Mouse (Mus musculus) hindbrain, embryonic 10.5 days (tissue): ENCODE data around the gene Kazn. TPM values are rescaled to one million over a fixed set of nuclear protein-coding genes. Genes with fewer than 3 reads are reported as not detected.

Experiments
- DNase-seq: peaks from one replicate; pipeline ENCODE4 v3.0.0-alpha.2; 2017; ENCODE audit warnings: low spot score
- H3K27ac ChIP-seq: fragments of 300-500 bp; sonication (generic); 2 replicates; pipeline ENCODE4 v1.5.1; 2016; ENCODE audit warnings: mild to moderate bottlenecking, moderate library complexity
- H3K27me3 ChIP-seq: fragments of 300-500 bp; sonication (generic); 2 replicates; pipeline ENCODE4 v1.6.1; 2016; ENCODE audit warnings: mild to moderate bottlenecking; ENCODE audit not compliant: poor library complexity, insufficient read depth, severe bottlenecking
- H3K36me3 ChIP-seq: fragments of 300-500 bp; sonication (generic); 2 replicates; pipeline ENCODE4 v1.6.1; 2016; ENCODE audit warnings: mild to moderate bottlenecking, moderate library complexity
- H3K4me1 ChIP-seq: fragments of 300-500 bp; sonication (generic); replicated peaks from 2 replicates; pipeline ENCODE4 v1.6.1; 2016; ENCODE audit warnings: mild to moderate bottlenecking
- H3K4me3 ChIP-seq: fragments of 300-500 bp; sonication (generic); 2 replicates; pipeline ENCODE4 v1.5.1; 2016; ENCODE audit warnings: mild to moderate bottlenecking, moderate library complexity
- H3K9me3 ChIP-seq: fragments of 300-500 bp; sonication (generic); 2 replicates; pipeline ENCODE4 v1.6.1; 2016; ENCODE audit warnings: mild to moderate bottlenecking, moderate library complexity
- WGBS: fragments of 180-500 bp; shearing (Covaris S2); methylation state at CpG from one replicate; pipeline ENCODE4 v1.1.7; 2016; 5-methylcytosine and 5-hydroxymethylcytosine counted together
- polyA plus RNA-seq: library from polyadenylated mRNA; unstranded; fragments of >200 nt; fragmentation: Nextera tagmentation; extraction: Ambion mirVana; gene quantifications from 2 replicates; pipeline ENCODE4 v1.2.1, GENCODE M21; 2016

The Kazn gene
- 11.4 and 14.3 TPM in 2 replicates for polyA plus RNA-seq

DNA sequence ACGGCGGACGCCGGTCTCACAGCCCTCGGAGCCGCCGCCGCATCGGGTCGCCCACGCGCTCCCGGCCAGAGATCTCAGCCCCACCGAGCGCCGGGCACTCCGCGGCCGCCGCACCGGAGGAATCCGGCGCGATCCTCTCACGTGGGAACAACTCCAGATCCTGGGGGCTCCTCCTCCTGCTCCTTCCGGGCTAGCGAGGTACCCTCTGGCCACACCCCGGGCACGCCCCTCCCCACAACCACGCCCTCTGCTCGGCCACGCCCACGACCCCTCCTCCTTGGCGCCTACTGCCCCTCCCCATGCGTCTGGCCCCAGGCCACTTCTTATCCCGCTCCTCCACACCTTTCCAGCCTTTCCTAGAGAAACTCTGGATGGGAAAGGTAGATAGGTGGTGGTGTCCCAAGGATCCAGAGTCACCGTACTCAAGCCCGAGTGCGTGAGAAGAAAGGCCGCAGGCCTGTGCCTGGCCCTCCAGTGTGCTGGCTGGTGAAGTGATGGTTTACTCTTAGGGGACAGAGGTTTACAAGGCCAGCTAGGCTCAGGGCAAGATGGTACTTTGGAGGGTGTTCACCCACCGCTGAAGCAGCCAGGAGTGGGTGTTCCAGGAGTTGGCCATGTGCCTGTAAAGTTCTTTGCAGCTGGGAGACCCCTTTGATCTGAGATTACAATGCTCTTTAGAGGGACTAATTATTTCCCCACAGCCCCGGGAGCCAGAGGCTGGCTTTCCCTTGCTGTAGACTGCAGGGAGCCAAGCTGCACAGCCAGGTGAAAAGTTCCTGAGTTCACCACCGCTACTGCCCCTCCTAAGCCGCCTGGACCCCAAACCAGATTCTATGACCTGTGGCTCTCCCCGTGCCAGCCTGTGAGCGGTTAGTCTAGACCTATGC lies at the start of gene Kazn:
TSS of gene Kazn (minus strand) at position 162 of the 887 bp plus-strand sequence.
- peak within 1 kb of the TSS; percentile 82 for H3K4me3 ChIP-seq
- peaks cover 14% of the 10 kb centered on the region for H3K27me3 ChIP-seq
- WGBS: 5% methylated on average over 46 of the region's 46 CpGs
- H3K9me3 ChIP-seq: no peaks in the 10 kb centered on the region
- peak within 1 kb of the TSS; percentile 88 for H3K27ac ChIP-seq
- peak; percentile 93 for DNase-seq
- H3K4me1 ChIP-seq: peaks cover 51% of the 10 kb centered on the region
- no peaks in the 10 kb centered on the region for H3K36me3 ChIP-seq

DNA sequence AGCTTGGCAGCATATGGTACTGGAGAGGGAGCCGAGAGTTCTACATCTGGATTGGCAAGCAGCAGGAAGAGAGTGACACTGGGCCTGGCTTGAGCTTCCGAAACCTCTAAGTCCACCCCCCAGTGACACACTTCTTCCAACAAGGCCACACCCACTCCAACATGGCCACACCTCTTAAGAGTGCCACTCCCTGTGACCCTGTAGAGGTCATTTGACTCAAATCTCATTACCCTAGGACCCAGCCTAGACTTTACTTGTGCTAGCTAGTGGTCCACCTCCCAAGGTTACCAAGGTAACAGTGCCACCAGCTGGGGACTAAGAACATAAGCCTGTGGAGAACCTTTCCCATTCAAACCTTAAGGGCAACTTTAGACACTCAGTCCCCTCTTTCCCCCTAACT lies 46.3 kb upstream of the Kazn start:
- Histone ChIP-seq H3K4me1 (no peaks in the 10 kb centered on the region), H3K9me3 (no peaks in the 10 kb centered on the region), H3K36me3 (no peaks in the 10 kb centered on the region), H3K27me3 (no peaks in the 10 kb centered on the region), H3K27ac (no peak overlapping the region), H3K4me3 (no peak overlapping the region)
- no peak for DNase-seq
- WGBS: 90% methylated on average over 2 of the region's 2 CpGs

DNA sequence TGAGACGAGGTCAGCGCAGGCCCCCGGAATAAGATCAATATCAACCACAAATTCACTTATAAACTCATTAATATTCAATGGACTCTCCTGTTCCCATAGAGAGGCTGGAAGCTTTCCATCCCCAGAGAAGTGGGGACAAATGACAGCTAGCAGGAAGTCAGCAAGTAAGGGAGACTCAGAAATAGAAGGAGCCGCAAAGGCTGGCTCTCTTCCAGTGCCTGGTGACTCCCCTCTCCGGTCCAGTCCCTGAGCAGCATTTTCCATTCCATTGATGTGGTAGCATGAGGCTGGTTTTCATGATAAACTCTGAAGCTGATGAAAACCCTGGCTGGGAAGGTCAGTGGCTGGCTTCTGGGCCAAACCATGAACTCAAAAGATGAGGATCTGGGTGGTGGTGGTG lies 44.7 kb upstream of the Kazn start:
- Histone ChIP-seq H3K4me3 (no peak overlapping the region), H3K27ac (no peak overlapping the region), H3K9me3 (no peaks in the 10 kb centered on the region), H3K4me1 (no peaks in the 10 kb centered on the region), H3K36me3 (no peaks in the 10 kb centered on the region), H3K27me3 (no peaks in the 10 kb centered on the region)
- WGBS: 82% methylated on average over 5 of the region's 5 CpGs
- DNase-seq: no peak

DNA sequence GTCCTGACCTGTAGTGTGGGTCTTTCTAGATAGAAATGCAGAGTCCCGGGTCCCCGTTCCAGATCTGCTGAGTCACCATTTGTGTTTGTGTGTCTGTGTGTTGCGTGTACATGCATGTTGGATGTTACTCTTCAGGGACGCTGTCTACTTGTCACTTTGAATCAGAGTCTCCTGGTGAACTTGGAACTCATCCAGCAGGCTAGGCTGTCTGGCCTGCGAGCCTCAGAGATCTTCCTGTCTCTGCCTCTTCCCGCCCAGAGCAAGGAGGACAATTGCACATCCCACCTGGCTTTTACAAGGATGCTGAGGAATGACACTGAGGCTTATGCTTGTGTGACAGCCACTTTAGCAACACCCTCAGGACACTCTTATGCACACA lies 39.0 kb upstream of the Kazn start:
- Histone ChIP-seq H3K36me3 (no peaks in the 10 kb centered on the region), H3K27ac (no peak overlapping the region), H3K27me3 (no peaks in the 10 kb centered on the region), H3K4me1 (peaks cover 11% of the 10 kb centered on the region), H3K4me3 (no peak overlapping the region), H3K9me3 (peaks cover 4% of the 10 kb centered on the region; the same call in 1 of the 2 replicates)
- WGBS: 93% methylated on average over 6 of the region's 6 CpGs
- DNase-seq: no peak

DNA sequence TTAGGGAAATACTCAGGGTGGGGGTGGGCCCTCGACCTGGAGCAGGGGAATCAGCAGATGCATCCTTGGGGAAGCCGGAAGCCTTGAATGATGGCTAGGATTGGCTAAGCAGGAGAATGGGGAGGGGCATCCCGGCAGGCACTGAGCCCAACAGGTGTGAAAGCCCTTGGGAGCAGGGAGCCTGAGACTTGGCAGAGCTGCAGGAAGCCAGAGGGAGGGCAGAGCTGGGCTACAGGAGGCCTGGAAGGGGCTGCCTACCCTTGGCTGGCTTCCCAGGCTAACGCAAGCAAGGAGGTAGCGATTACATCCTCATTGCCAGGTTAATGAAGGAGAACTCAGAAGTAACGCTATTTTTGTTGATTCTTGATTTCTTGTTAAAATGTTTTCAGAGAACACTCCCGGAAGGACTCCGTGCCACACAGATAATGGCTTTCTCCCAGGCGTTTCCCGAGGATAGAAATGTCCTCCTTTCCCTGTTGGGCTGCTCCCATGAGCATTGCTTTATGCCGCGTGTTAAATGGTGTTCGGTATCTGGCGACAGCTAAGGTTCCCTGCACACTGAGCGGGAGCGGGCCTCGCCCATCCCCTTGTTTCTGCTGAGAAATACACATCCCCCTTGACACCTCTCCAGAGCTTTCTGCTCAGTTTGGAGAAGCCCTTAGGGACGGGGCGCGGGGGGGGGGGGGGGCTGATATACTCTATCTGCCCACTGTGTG lies 38.4 kb upstream of the Kazn start:
- 48% methylated on average over 20 of the region's 20 CpGs for WGBS
- peaks cover 11% of the 10 kb centered on the region for H3K4me1 ChIP-seq

DNA sequence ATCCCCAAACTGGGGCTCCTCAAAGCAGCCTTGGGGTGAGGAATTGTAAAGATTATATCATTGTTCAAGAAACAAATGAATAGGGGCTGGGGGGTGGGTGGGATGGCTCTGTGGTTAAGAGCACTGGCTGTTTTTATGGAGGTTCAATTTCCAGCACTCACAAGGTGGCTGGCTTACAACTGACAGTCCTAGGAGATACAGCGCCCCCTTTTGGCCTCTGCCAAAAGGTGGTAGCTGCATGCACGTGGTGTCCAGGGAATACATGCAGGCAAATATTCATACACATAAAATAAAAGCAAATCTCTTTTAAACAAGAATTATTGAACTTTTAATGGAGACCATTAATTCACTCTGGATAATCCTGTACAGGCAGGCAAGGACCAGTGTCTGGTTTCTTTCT lies 36.0 kb upstream of the Kazn start:
- Histone ChIP-seq H3K9me3 (peaks cover 7% of the 10 kb centered on the region), H3K4me3 (no peak overlapping the region), H3K27me3 (no peaks in the 10 kb centered on the region), H3K36me3 (no peaks in the 10 kb centered on the region), H3K27ac (no peak overlapping the region), H3K4me1 (peaks cover 11% of the 10 kb centered on the region)
- DNase-seq: no peak
- 40% methylated on average over 2 of the region's 2 CpGs for WGBS

More for the DNA sequence above, 38.4 kb upstream of the Kazn start:
- H3K9me3 ChIP-seq: peaks cover 7% of the 10 kb centered on the region
- no peak overlapping the region for H3K27ac ChIP-seq
- no peak overlapping the region for H3K4me3 ChIP-seq
- no peaks in the 10 kb centered on the region for H3K36me3 ChIP-seq
- H3K27me3 ChIP-seq: no peaks in the 10 kb centered on the region
- DNase-seq: no peak

DNA sequence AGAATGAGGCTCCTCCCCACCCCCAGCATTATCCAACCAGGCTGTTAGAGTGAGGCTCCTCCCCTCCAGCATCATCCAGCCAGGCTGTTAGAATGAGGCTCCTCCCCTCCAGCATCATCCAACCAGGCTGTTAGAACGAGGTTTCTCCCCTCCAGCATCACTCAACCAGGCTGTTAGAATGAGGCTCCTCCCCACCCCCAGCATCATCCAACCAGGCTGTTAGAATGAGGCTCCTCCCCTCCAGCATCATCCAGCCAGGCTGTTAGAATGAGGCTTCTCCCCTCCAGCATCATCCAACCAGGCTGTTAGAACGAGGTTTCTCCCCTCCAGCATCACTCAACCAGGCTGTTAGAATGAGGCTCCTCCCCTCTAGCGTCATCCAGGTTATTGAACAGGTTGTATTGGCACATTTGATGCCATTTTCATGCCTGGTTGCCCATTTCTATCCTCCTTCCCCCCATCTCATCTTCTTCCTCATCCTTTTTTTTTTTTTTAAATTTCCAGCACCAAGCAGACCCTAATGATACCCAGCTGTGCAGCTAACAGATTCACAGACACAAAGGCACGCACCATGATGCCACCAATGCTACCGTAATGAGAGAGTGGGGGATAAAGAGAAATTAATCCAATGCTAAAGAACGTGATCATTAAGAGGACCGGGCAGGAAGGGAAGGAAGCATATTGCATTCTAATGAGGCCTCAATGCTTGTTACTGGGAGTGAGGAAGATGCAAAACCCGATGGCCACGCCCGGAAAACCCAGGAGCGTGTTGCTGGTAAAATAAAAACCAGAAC lies 35.4 kb upstream of the Kazn start:
- Histone ChIP-seq H3K27ac (no peak overlapping the region), H3K4me1 (peaks cover 11% of the 10 kb centered on the region), H3K4me3 (no peak overlapping the region), H3K9me3 (peaks cover 7% of the 10 kb centered on the region), H3K27me3 (no peaks in the 10 kb centered on the region), H3K36me3 (no peaks in the 10 kb centered on the region)
- WGBS: 79% methylated on average over 11 of the region's 11 CpGs
- no peak for DNase-seq

DNA sequence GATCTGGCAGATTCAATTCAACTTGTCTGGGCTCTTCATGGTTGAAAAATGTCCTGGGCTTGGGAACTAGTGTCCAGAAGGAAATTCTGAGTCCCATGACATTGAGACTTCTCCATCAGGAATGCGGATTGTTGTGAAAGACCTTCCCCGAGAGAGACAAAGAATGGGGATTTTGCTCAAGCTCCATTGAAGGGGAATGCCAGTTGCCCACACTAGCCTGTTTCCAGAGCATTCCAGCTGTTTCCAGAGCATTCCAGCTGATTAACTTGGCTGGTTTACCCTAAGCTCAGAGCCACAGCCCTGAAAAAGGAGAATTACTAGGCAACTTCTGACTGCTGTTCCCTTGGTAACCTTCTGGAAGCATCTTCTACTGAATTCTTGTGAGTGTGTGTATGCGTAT lies 32.3 kb upstream of the Kazn start:
- H3K36me3 ChIP-seq: 0 out of 2 replicates have a peak, but pooled peaks cover 3% of the 10 kb centered on the region
- peaks cover 13% of the 10 kb centered on the region for H3K9me3 ChIP-seq
- H3K4me1 ChIP-seq: peaks cover 19% of the 10 kb centered on the region
- H3K27me3 ChIP-seq: no peaks in the 10 kb centered on the region
- no peak overlapping the region for H3K27ac ChIP-seq
- H3K4me3 ChIP-seq: no peak overlapping the region
- 88% methylated on average over 3 of the region's 3 CpGs for WGBS
- no peak for DNase-seq

DNA sequence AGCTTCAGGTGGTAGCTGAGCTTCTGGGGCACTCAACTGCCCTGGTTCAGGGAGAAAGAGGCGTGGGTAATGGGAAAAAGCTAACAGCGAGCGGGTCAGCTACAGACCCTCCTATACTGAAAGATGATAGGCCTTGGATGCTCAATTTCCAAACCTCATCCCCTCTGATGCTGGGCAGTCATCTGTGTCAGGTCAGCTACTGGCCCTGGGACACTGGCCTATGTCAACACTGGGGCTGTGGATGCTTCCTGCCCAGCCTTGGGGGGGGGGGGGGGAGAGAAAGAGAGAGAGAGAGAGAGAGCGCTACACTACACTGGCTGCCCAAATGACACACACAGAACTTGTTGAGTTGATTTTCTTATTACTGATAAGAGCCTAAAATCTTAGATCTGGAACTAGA lies 28.6 kb upstream of the Kazn start:
- no peak overlapping the region for H3K27ac ChIP-seq
- no peak for DNase-seq
- H3K9me3 ChIP-seq: peaks cover 6% of the 10 kb centered on the region; the same call in 1 of the 2 replicates
- H3K36me3 ChIP-seq: 0 out of 2 replicates have a peak, but pooled peaks cover 3% of the 10 kb centered on the region
- WGBS: 27% methylated on average over 4 of the region's 4 CpGs
- no peaks in the 10 kb centered on the region for H3K27me3 ChIP-seq
- H3K4me3 ChIP-seq: no peak overlapping the region
- peaks cover 21% of the 10 kb centered on the region for H3K4me1 ChIP-seq

DNA sequence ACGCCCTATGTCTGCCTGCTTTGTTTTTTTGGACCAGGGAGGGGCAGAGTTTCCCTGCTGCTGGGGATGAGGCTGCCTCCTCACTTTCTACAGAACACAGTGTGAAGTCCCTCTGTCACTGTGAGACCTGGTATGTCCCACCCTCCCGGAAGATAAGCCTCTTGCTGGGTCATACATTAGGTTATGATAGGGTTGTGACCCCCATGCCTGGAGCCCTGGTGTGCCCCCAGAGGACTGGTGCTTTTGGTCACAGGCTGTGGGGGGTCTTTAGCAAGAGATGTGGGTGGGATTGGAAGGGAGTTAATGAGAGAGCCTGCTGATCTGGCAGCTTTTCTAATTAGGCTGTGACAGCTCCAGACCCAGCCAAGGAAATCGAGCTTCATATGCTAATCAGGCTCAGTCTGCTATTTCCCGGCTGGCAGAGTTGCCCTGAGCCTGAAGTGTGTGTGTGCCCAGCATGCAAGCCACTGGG lies 28.2 kb upstream of the Kazn start:
- H3K36me3 ChIP-seq: 0 out of 2 replicates have a peak, but pooled peaks cover 3% of the 10 kb centered on the region
- H3K4me3 ChIP-seq: no peak overlapping the region
- WGBS: 9% methylated on average over 4 of the region's 4 CpGs
- peaks cover 21% of the 10 kb centered on the region for H3K4me1 ChIP-seq
- H3K9me3 ChIP-seq: peaks cover 6% of the 10 kb centered on the region; the same call in 1 of the 2 replicates
- no peak for DNase-seq
- H3K27ac ChIP-seq: 0 out of 2 replicates have a peak overlapping the region, but pooled peaks have one; percentile 35
- H3K27me3 ChIP-seq: no peaks in the 10 kb centered on the region

DNA sequence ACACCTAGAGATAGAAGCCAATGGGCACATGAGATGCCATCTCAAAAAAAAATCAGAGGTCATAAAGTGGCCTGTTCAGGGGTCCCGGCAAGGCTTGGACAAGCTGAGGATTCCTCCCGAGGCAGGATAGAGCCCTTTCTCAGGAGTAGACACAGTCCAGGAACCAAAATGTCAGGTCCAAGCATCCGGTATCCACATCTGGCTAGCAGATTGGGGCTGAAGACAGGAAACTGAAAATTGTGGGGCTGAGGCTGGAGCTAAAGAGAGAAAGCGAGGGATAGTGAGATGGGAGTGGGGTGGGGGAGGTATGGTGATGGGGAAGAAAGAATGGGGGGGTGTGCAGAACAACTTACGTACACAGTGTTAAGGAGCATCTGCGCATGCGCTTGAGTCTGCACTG lies 25.1 kb upstream of the Kazn start:
- 86% methylated on average over 7 of the region's 7 CpGs for WGBS

DNA sequence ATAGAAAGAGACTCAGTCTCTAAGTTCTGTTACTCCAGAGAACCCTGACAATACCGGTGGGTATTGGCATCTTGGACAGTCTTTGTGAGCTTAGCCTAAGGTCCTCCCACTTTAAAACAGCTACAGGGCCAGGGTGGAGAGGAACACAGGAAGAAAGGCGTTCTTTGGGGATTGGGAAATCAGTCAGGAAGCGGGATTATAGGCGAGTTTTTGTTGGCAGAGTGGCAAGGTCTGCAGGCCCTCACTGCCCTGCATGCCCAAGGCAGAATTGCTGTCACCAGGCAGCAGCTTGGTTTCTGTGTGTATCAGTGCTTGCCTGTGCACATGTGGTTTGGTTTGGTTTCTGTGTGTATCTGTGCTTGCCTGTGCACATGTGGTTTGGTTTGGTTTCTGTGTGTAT lies 22.5 kb upstream of the Kazn start:
- DNase-seq: no peak

More for the DNA sequence above, 25.1 kb upstream of the Kazn start:
- Histone ChIP-seq H3K36me3 (0 out of 2 replicates have a peak, but pooled peaks cover 3% of the 10 kb centered on the region), H3K4me1 (peaks cover 21% of the 10 kb centered on the region), H3K9me3 (peaks cover 6% of the 10 kb centered on the region; the same call in 1 of the 2 replicates), H3K27ac (no peak overlapping the region), H3K4me3 (no peak overlapping the region), H3K27me3 (no peaks in the 10 kb centered on the region)
- DNase-seq: no peak

More for the DNA sequence above, 22.5 kb upstream of the Kazn start:
- WGBS: 86% methylated on average over 4 of the region's 4 CpGs
- Histone ChIP-seq H3K4me1 (peaks cover 10% of the 10 kb centered on the region; the same call in 1 of the 2 replicates), H3K27ac (no peak overlapping the region), H3K4me3 (no peak overlapping the region), H3K36me3 (no peaks in the 10 kb centered on the region), H3K27me3 (no peaks in the 10 kb centered on the region), H3K9me3 (no peaks in the 10 kb centered on the region)
